Comparison of ENCODE assay signal across 9 mouse cellular contexts in the genomic region with DNA sequence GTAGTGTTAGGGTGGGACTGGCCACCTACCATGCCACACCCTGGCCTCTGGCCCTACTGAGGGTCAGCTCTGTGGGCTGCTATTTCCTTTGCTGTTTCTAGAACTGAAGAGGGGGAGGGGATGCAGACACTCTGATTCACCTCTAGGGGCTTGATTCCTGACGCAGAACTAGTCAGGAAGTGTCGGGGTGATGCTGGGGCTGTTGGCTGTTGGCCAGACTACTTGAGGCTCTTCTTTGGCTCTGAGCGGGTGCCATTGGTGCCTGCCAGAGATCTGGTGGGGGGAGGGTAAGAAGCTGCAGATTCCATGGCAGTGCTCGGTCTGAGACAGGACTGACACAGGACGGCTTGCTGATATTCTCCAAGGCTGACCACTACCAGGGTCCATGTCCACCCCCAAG. TPM values are rescaled to one million over a fixed set of nuclear protein-coding genes. Genes with fewer than 3 reads are reported as not detected.
DNase-seq lines count a peak whose midpoint lies in the region; ATAC-seq lines count a peak whose summit lies in the region.
"Had no signal": no experiment of that assay in that cellular context is flagged by ENCODE, and none has a peak within 500 bp of the region (broad histone marks: within the 10 kb centered on the region; RNA-seq: fewer than 3 reads in every experiment).

No protein-coding gene starts in this region.

- 15% methylated on average over 5 of the region's 5 CpGs for WGBS in heart, embryonic 10.5 days
- WGBS in heart, embryonic 11.5 days (ENCODE audit: insufficient replicate concordance) = 6% methylated on average over 5 of the region's 5 CpGs

- H3K36me3 ChIP-seq in heart, embryonic 10.5 days = no peaks in the 10 kb centered on the region
- no peaks in the 10 kb centered on the region for H3K36me3 ChIP-seq in heart, embryonic 11.5 days (ENCODE audit: control insufficient read depth, insufficient read depth, low read length)
- H3K36me3 ChIP-seq: limb, embryonic 15.5 days had no signal

- DNase-seq in heart, embryonic 10.5 days (ENCODE audit: low spot score) = no peak
- DNase-seq in testis, postnatal 10 days (ENCODE audit: low spot score) = peak; percentile 71
- DNase-seq in testis, postnatal 14 days (ENCODE audit: low spot score) = no peak
- peak; percentile 66 to 81 for DNase-seq in heart, postnatal 10 days
- DNase-seq in retina, postnatal 1 day = peak; percentile 78
- no peak for DNase-seq in layer of hippocampus, postnatal 25 days (ENCODE audit: extremely low spot score in 1 of 2, low spot score in 1 of 2)
- no peak for DNase-seq in gastrocnemius, postnatal 25 days

- intact Hi-C loops in heart, postnatal 10 days (cut with DNase I) = loop anchor here (10.0 kb wide), 1 partner anchor 443 kb away; a partner anchor contains a TSS

- no peak overlapping the region for H3K4me2 ChIP-seq in heart, embryonic 11.5 days
- H3K4me2 ChIP-seq: limb, embryonic 15.5 days had no signal

- no peaks in the 10 kb centered on the region for H3K9me3 ChIP-seq in heart, embryonic 10.5 days
- no peaks in the 10 kb centered on the region for H3K9me3 ChIP-seq in heart, embryonic 11.5 days (replicated peaks; ENCODE audit: control insufficient read depth, low read length)
- H3K9me3 ChIP-seq: limb, embryonic 15.5 days had no signal

- H3K27ac ChIP-seq in heart, embryonic 10.5 days = peak overlapping the region; percentile 59; the same call in 1 of the 2 replicates
- no peak overlapping the region for H3K27ac ChIP-seq in heart, embryonic 11.5 days (ENCODE audit: low read depth, low read length)

- no peak for ATAC-seq in heart, embryonic 11.5 days (replicated peaks; ENCODE audit: insufficient number of reproducible peaks, low FRiP score, low TSS enrichment)

- peaks cover 56% of the 10 kb centered on the region for H3K4me1 ChIP-seq in heart, embryonic 10.5 days
- H3K4me1 ChIP-seq in heart, embryonic 11.5 days (ENCODE audit: control insufficient read depth, insufficient read depth, low read length) = peaks cover 23% of the 10 kb centered on the region

- no peak overlapping the region for H3K9ac ChIP-seq in heart, embryonic 11.5 days (ENCODE audit: low read depth, low read length)
- H3K9ac ChIP-seq: limb, embryonic 15.5 days had no signal

- H3K27me3 ChIP-seq in heart, embryonic 10.5 days (ENCODE audit: insufficient read depth, poor library complexity, severe bottlenecking) = peaks cover 54% of the 10 kb centered on the region
- H3K27me3 ChIP-seq in heart, embryonic 11.5 days (ENCODE audit: control insufficient read depth, insufficient read depth, low read length) = peaks cover 32% of the 10 kb centered on the region

- H3K4me3 ChIP-seq in heart, embryonic 10.5 days = no peak overlapping the region
- no peak overlapping the region for H3K4me3 ChIP-seq in heart, embryonic 11.5 days (ENCODE audit: low read depth, low read length)
- H3K4me3 ChIP-seq: limb, embryonic 15.5 days had no signal

RNA-seq across cellular contexts. Expression of a gene that starts 4.6 kb away (rescaled TPM):
- 0.11 and 0.21 TPM in 2 replicates for polyA plus RNA-seq in heart, embryonic 10.5 days (2016; fragmentation: Nextera tagmentation; extraction: Ambion mirVana)
- 0.06 and 0.11 TPM in 2 replicates for polyA plus RNA-seq in heart, embryonic 11.5 days (2014; fragmentation: Nextera tagmentation; extraction: Ambion mirVana)
- total RNA-seq in heart, postnatal 10 days (2021) = under 1 TPM; 0.55 to 0.62 TPM
- total RNA-seq in layer of hippocampus, postnatal 25 days (2021) = 1 to 10 TPM; 1.3 to 2.1 TPM
- under 1 TPM; 0.26 to 0.43 TPM for total RNA-seq in gastrocnemius, postnatal 25 days (2021)

RNA-seq across cellular contexts. Expression of a gene that starts 25.7 kb away (rescaled TPM):
- 0.05 and 0.06 TPM in 2 replicates for polyA plus RNA-seq in heart, embryonic 10.5 days (2016; fragmentation: Nextera tagmentation; extraction: Ambion mirVana)
- 0.10 and 0.11 TPM in 2 replicates for polyA plus RNA-seq in heart, embryonic 11.5 days (2014; fragmentation: Nextera tagmentation; extraction: Ambion mirVana)
- not detected for total RNA-seq in heart, postnatal 10 days (2021)
- total RNA-seq in layer of hippocampus, postnatal 25 days (2021) = under 1 TPM in 1 of 2 experiments, not detected in 1; 0.12 TPM
- total RNA-seq in gastrocnemius, postnatal 25 days (2021) = not detected

RNA-seq across cellular contexts. Expression of a gene that starts 43.9 kb away (rescaled TPM):
- polyA plus RNA-seq in heart, embryonic 10.5 days (2016; fragmentation: Nextera tagmentation; extraction: Ambion mirVana) = 1.5 and 1.7 TPM in 2 replicates
- 2.2 and 2.5 TPM in 2 replicates for polyA plus RNA-seq in heart, embryonic 11.5 days (2014; fragmentation: Nextera tagmentation; extraction: Ambion mirVana)
- 10 to 100 TPM in 1 of 2 experiments, 1 to 10 TPM in 1; 7.9 to 10.4 TPM for total RNA-seq in heart, postnatal 10 days (2021)
- total RNA-seq in layer of hippocampus, postnatal 25 days (2021) = 1 to 10 TPM; 6.0 to 6.1 TPM
- 1 to 10 TPM; 1.8 to 4.4 TPM for total RNA-seq in gastrocnemius, postnatal 25 days (2021)

Comparison
In these comparisons a context has a peak if more than half of its experiments do, and no peak if none do; other contexts are left out.
1. DNase-seq: peak in testis, postnatal 10 days (single experiment), heart, postnatal 10 days (2 of 2) and retina, postnatal 1 day (single experiment); none in heart, embryonic 10.5 days (single experiment), testis, postnatal 14 days (single experiment), layer of hippocampus, postnatal 25 days (0 of 2) and gastrocnemius, postnatal 25 days (single experiment).